Mouse (Mus musculus) left cerebral cortex, postnatal 4 days (tissue): ENCODE data around the gene Mgat4a. TPM values are rescaled to one million over a fixed set of nuclear protein-coding genes. Genes with fewer than 3 reads are reported as not detected.
A peak's percentile ranks its signal among the peaks of the same experiment; 100 is the strongest.

Experiments
- DNase-seq: peaks from one replicate; pipeline ENCODE4 v3.0.0-alpha.2; 2022
- intact Hi-C: fragments of 180-260 bp; cut with DNase I; formaldehyde crosslinking; loops from one replicate; pipeline ENCODE4 v1.15.1; 2025
- total RNA-seq, 2 experiments: library from RNA; stranded (reverse); gene quantifications; 2 replicates each; pipeline ENCODE4 v1.2.3; 2021

The Mgat4a gene
- total RNA-seq, 2 experiments from 2014 or later = 27.0 to 29.0 TPM

DNA sequence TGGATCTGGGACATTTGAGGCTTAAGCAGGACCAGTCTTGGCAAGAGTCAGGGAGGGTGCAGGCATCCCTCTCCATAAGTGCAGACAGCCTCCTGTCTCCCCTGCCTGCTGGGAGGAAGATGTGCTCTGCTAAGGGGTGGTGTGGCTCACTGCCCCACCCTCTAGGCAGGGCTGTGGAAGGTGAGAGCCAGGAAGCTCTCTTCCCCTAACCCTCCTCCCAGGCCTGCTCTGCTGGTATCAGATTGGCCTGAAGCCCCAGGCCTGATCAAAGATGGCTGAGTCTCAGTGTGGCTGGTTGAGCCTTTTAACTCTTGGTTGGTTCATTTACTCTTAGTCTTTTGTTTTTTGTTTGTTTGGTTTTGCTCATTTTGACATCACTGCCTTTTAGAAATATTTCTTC is 131.2 kb downstream of the Mgat4a start:
- intact Hi-C loops = no loop called here
- DNase-seq = no peak

- intact Hi-C loops = no loop called here
- DNase-seq = no peak
Observed at GRCm38 (mm10) chr1:37408678-37409077, 132.1 kb downstream of the Mgat4a start.

DNA sequence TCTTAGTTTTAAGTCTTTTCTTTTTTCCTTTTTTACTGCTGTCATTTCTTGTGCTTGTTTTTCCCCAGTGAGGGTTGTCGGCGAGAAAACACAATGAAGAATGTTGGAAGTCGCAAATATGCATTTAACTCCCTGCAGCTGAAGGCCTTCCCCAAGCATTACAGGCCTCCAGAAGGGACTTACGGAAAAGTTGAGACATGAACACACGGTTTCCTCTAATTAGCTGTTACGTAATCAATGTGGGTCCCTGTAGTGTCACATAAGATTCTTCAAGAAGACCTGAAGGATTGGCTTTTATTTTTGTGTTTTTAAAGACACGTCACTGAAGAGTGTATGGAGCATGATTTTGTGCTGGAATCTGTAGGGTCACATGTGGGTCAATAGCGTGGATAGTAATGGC is 132.8 kb downstream of the Mgat4a start:
- no peak for DNase-seq
- intact Hi-C loops = no loop called here

DNA sequence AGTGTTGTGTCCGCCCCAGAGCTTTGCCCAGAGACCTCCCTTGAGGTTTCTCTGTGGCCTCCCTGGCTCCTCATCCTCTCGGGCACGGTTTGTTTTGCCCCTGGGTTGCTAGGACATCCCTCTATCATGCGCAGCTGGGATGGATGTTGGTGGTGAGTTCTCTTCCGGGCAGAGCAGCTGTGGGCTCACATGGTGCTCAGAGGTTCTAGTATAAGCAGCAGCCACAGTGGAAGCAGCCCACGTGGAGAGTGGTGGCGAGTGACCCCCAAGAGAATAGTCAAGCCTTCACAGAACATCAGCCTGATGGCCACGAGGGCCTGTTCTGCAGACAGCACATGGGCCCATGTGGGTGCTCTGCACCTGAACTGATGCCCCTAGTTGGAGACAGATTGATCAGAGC is 133.6 kb downstream of the Mgat4a start:
- DNase-seq = no peak
- intact Hi-C loops = no loop called here

GRCm38 (mm10) chr1:37405137-37405536 is 135.7 kb downstream of the Mgat4a start:
- intact Hi-C loops = no loop called here

DNA sequence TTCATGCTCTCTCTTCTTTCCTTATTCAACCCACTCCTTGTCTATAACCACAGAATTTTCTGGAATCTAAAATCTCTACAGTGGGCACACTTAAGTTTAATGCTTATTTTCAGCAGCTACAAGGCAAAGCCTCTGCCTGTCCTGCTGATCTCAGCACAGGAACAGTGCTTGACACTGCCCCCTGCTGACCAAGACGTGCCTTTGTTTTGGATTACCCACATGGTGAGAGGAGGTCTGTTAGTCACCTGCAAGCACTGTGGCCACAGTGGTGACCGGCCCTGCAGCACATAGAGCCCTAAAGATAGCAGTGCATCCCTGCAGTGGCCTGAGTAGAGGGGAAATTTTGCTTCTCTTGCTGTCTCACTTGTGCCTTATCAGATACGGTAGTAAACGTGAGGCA is 139.1 kb downstream of the Mgat4a start:
- intact Hi-C loops = loop anchor here (1.0 kb wide), 1 partner anchor 129 kb away; no protein-coding TSS in a partner anchor
- peak; percentile 65 for DNase-seq

More at GRCm38 (mm10) chr1:37405137-37405536, 135.7 kb downstream of the Mgat4a start:
- DNase-seq = no peak

- intact Hi-C loops = no loop called here
- no peak for DNase-seq
Observed at GRCm38 (mm10) chr1:37399734-37400133, 141.1 kb downstream of the Mgat4a start.

- intact Hi-C loops = no loop called here
- DNase-seq = no peak
Observed at GRCm38 (mm10) chr1:37398961-37399360, 141.9 kb downstream of the Mgat4a start.

GRCm38 (mm10) chr1:37396481-37396880 is 144.3 kb downstream of the Mgat4a start:
- intact Hi-C loops = no loop called here
- DNase-seq = no peak

DNA sequence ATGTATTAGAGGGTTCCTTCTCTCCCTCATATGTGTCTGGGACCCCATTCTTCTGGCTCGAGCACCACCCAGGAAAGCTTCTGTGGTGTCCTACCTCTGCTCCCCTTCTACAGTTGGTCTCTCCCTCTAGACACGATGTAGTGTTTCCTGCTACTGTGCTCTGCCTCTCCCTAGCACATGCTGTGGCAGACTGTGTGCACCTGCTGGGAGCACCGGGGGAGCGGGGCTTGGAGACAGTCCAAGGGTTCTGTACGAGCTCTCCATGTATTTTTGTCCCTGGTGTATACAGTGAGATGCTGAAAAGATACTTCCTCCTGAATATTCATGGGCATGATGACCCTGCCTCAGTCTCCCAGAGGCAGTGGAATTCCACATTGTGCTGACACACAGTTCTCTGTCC is 147.6 kb downstream of the Mgat4a start:
- intact Hi-C loops = no loop called here
- DNase-seq = no peak

Other genes starting within 250 kb of the Mgat4a start
- gene Inpp4a, start 241.2 kb downstream of the Mgat4a start, total RNA-seq = 100 to 1,000 TPM; 125 to 127 TPM
- 10 to 100 TPM; 41.0 to 42.0 TPM for gene Coa5, start 110.9 kb downstream of the Mgat4a start, total RNA-seq
- gene Unc50, start 110.9 kb downstream of the Mgat4a start, total RNA-seq = 10 to 100 TPM; 46.9 to 51.8 TPM
- gene 2010300C02Rik, start 179.1 kb upstream of the Mgat4a start, total RNA-seq = 10 to 100 TPM; 24.8 to 30.1 TPM